Mouse (Mus musculus): Measurements from ENCODE around the gene Smg9.

DNA sequence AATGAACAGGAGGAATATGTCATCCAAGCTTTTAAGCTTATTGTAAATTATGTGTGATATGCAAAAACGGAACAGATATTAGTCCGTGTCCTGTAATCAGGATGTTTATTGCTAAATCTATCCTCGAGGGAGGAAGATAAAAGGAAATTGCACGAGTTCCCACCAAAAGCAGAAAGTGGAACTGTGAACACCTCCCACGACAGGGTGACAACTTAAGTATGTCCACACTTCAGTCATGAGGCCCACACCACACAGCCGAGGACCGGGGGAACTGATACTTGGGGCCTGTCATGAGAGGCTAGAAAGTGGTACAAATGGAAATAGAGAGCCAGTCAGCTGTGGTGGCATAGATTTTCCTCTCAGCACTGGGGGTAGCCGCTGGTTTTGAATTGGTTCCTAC, 42.9 kb downstream of the Smg9 start:
- TF ChIP-seq CTCF (IDR thresholded peaks at IDR 0.05; ENCODE audit: low read depth) (no peak), EP300 (IDR thresholded peaks at IDR 0.05; ENCODE audit: low read depth) (no peak)
